ENCODE assay signal across 8 mouse cellular contexts in genomic region chr4:123409752-123410151, GRCm38 (mm10).
DNase-seq lines count a peak whose midpoint lies in the region; ATAC-seq and TF ChIP-seq lines count a peak whose summit lies in the region.

No protein-coding gene starts in this region.

- no peaks in the 10 kb centered on the region for H3K9me3 ChIP-seq in kidney, postnatal 0 days (replicated peaks; ENCODE audit: low read length)
- no peaks in the 10 kb centered on the region for H3K9me3 ChIP-seq in kidney, embryonic 16.5 days (ENCODE audit: low read length)
- no peaks in the 10 kb centered on the region for H3K9me3 ChIP-seq in embryonic facial prominence, embryonic 13.5 days

- H3K27ac ChIP-seq in kidney, postnatal 0 days: 0 out of 2 replicates have a peak overlapping the region, but pooled peaks have one; percentile 19
- H3K27ac ChIP-seq in kidney, embryonic 16.5 days (ENCODE audit: low read length): no peak overlapping the region
- no peak overlapping the region for H3K27ac ChIP-seq in embryonic facial prominence, embryonic 13.5 days

- no peaks in the 10 kb centered on the region for H3K27me3 ChIP-seq in kidney, postnatal 0 days (ENCODE audit: insufficient read depth, low read length)
- no peaks in the 10 kb centered on the region for H3K27me3 ChIP-seq in kidney, embryonic 16.5 days (ENCODE audit: insufficient read depth, low read length)
- H3K27me3 ChIP-seq in embryonic facial prominence, embryonic 13.5 days: no peaks in the 10 kb centered on the region

- ATAC-seq in kidney, postnatal 0 days (replicated peaks; ENCODE audit: low FRiP score, low read depth): no peak
- no peak for ATAC-seq in kidney, embryonic 16.5 days (ENCODE audit: low FRiP score, low TSS enrichment)
- ATAC-seq in embryonic facial prominence, embryonic 13.5 days (ENCODE audit: insufficient number of reproducible peaks, insufficient read depth, low FRiP score, low TSS enrichment, low read depth): no peak

- peaks cover 47% of the 10 kb centered on the region for H3K4me1 ChIP-seq in kidney, postnatal 0 days (replicated peaks; ENCODE audit: insufficient read depth, low read length)
- peaks cover 74% of the 10 kb centered on the region for H3K4me1 ChIP-seq in kidney, embryonic 16.5 days (ENCODE audit: insufficient read depth, low read length)
- H3K4me1 ChIP-seq in embryonic facial prominence, embryonic 13.5 days: peaks cover 79% of the 10 kb centered on the region

- H3K4me2 ChIP-seq in kidney, postnatal 0 days (ENCODE audit: low read length): 0 out of 2 replicates have a peak overlapping the region, but pooled peaks have one; percentile 16
- H3K4me2 ChIP-seq in kidney, embryonic 16.5 days (replicated peaks; ENCODE audit: low read depth, low read length): no peak overlapping the region
- peak overlapping the region; percentile 79 for H3K4me2 ChIP-seq in embryonic facial prominence, embryonic 13.5 days

- H3K9ac ChIP-seq in kidney, postnatal 0 days (ENCODE audit: low read depth, low read length): no peak overlapping the region
- H3K9ac ChIP-seq in kidney, embryonic 16.5 days (replicated peaks; ENCODE audit: low read length): no peak overlapping the region
- H3K9ac ChIP-seq in embryonic facial prominence, embryonic 13.5 days: 0 out of 2 replicates have a peak overlapping the region, but pooled peaks have one; percentile 36

- TF ChIP-seq CTCF in kidney, postnatal 0 days (IDR thresholded peaks at IDR 0.05; ENCODE audit: low read depth): no peak

- DNase-seq in kidney, postnatal 0 days (ENCODE audit: low spot score): peak; percentile 49
- DNase-seq in heart, postnatal 4 days: peak; percentile 81
- peak; percentile 67 to 78 for DNase-seq in lung, postnatal 4 days
- no peak for DNase-seq in retina, postnatal 1 day
- no peak for DNase-seq in spleen, postnatal 4 days (ENCODE audit: low spot score in 2 of 2)
- DNase-seq in spleen, adult 18-20 months: no peak

- no peaks in the 10 kb centered on the region for H3K36me3 ChIP-seq in kidney, postnatal 0 days (ENCODE audit: insufficient read depth, low read length)
- H3K36me3 ChIP-seq in kidney, embryonic 16.5 days (ENCODE audit: insufficient read depth, low read length): 0 out of 2 replicates have a peak, but pooled peaks cover 6% of the 10 kb centered on the region
- H3K36me3 ChIP-seq in embryonic facial prominence, embryonic 13.5 days: peaks cover 23% of the 10 kb centered on the region

- H3K4me3 ChIP-seq in kidney, postnatal 0 days (replicated peaks; ENCODE audit: low read depth, low read length): no peak overlapping the region
- H3K4me3 ChIP-seq in kidney, embryonic 16.5 days (ENCODE audit: low read length): no peak overlapping the region
- no peak overlapping the region; the same call in 1 of the 2 replicates for H3K4me3 ChIP-seq in embryonic facial prominence, embryonic 13.5 days

- 64% methylated on average over 1 of the region's 1 CpGs for WGBS in kidney, postnatal 0 days
- WGBS in kidney, embryonic 16.5 days: 73% methylated on average over 1 of the region's 1 CpGs
- 57% methylated on average over 1 of the region's 1 CpGs for WGBS in embryonic facial prominence, embryonic 13.5 days

Comparison
In these comparisons a context has a peak if more than half of its experiments do, and no peak if none do; other contexts are left out.
1. DNase-seq: peak in kidney, postnatal 0 days (single experiment), heart, postnatal 4 days (single experiment) and lung, postnatal 4 days (2 of 2); none in retina, postnatal 1 day (single experiment), spleen, postnatal 4 days (0 of 2) and spleen, adult 18-20 months (0 of 2).